Mouse (Mus musculus) hindbrain, embryonic 16.5 days (tissue): ENCODE data around the gene Vav2. TPM values are rescaled to one million over a fixed set of nuclear protein-coding genes. Genes with fewer than 3 reads are reported as not detected.
A peak's percentile ranks its signal among the peaks of the same experiment; 100 is the strongest.

Experiments
- ATAC-seq: fragments of 200-750 bp; cut with Nextera tagmentation; 2 replicates; pipeline ENCODE4 v1.8.0; 2017; ENCODE audit warnings: moderate TSS enrichment, moderate library complexity
- H3K27ac ChIP-seq: fragments of 300-500 bp; sonication (generic); 2 replicates; pipeline ENCODE4 v1.5.1; 2014; ENCODE audit warnings: low read depth, mild to moderate bottlenecking, control low read depth, low read length, moderate library complexity
- H3K27me3 ChIP-seq: fragments of 300-500 bp; sonication (generic); replicated peaks from 2 replicates; pipeline ENCODE4 v1.6.1; 2014; ENCODE audit warnings: low read length; ENCODE audit not compliant: control insufficient read depth, insufficient read depth
- H3K36me3 ChIP-seq: fragments of 300-500 bp; sonication (generic); 2 replicates; pipeline ENCODE4 v1.6.1; 2014; ENCODE audit warnings: mild to moderate bottlenecking, low read length, moderate library complexity, mixed read lengths; ENCODE audit not compliant: control insufficient read depth, insufficient read depth
- H3K4me1 ChIP-seq: fragments of 300-500 bp; sonication (generic); 2 replicates; pipeline ENCODE4 v1.6.1; 2014; ENCODE audit warnings: low read depth, low read length; ENCODE audit not compliant: control insufficient read depth, insufficient read depth
- H3K4me2 ChIP-seq: fragments of 300-500 bp; sonication (generic); 2 replicates; pipeline ENCODE4 v1.6.1; 2014; ENCODE audit warnings: mild to moderate bottlenecking, low read length, control low read depth, moderate library complexity
- H3K4me3 ChIP-seq: fragments of 300-500 bp; sonication (generic); 2 replicates; pipeline ENCODE4 v1.5.1; 2014; ENCODE audit warnings: mild to moderate bottlenecking, low read length, control low read depth, moderate library complexity
- H3K9ac ChIP-seq: fragments of 300-500 bp; sonication (generic); 2 replicates; pipeline ENCODE4 v1.6.1; 2014; ENCODE audit warnings: low read depth, mild to moderate bottlenecking, control low read depth, low read length, moderate library complexity
- H3K9me3 ChIP-seq: fragments of 300-500 bp; sonication (generic); 2 replicates; pipeline ENCODE4 v1.6.1; 2014; ENCODE audit warnings: mild to moderate bottlenecking, low read length, moderate library complexity; ENCODE audit not compliant: control insufficient read depth
- WGBS: fragments of 180-500 bp; shearing (Covaris S2); extraction: QIAGEN DNeasy Blood & Tissue Kit; methylation state at CpG from one replicate; pipeline ENCODE4 v1.1.7; 2014; 5-methylcytosine and 5-hydroxymethylcytosine counted together
- polyA plus RNA-seq: library from polyadenylated mRNA; unstranded; fragments of >200 nt; fragmentation: Nextera tagmentation; extraction: Ambion mirVana; gene quantifications from 2 replicates; pipeline ENCODE4 v1.2.1, GENCODE M21; 2015

Gene Vav2
- polyA plus RNA-seq, 1 experiment from 2014 or later, result 10.4 TPM

GRCm38 (mm10) chr2:27390325-27390724, 36.5 kb downstream of the Vav2 start:
- no peak for ATAC-seq
- H3K9ac ChIP-seq, result no peak overlapping the region
- H3K4me2 ChIP-seq, result no peak overlapping the region
- H3K27ac ChIP-seq, result no peak overlapping the region
- H3K9me3 ChIP-seq, result no peaks in the 10 kb centered on the region
- H3K27me3 ChIP-seq, result no peaks in the 10 kb centered on the region
- peaks cover 24% of the 10 kb centered on the region for H3K4me1 ChIP-seq
- no peaks in the 10 kb centered on the region for H3K36me3 ChIP-seq
- H3K4me3 ChIP-seq, result no peak overlapping the region
- WGBS, result 75% methylated on average over 8 of the region's 8 CpGs

GRCm38 (mm10) chr2:27389272-27390162, 37.3 kb downstream of the Vav2 start:
- H3K9me3 ChIP-seq, result no peaks in the 10 kb centered on the region
- no peaks in the 10 kb centered on the region for H3K27me3 ChIP-seq
- no peak overlapping the region for H3K4me2 ChIP-seq
- H3K36me3 ChIP-seq, result no peaks in the 10 kb centered on the region
- ATAC-seq, result no peak
- H3K27ac ChIP-seq, result no peak overlapping the region
- 60% methylated on average over 14 of the region's 14 CpGs for WGBS
- H3K4me3 ChIP-seq, result no peak overlapping the region
- peaks cover 16% of the 10 kb centered on the region for H3K4me1 ChIP-seq
- no peak overlapping the region; the same call in 1 of the 2 replicates for H3K9ac ChIP-seq

- Histone ChIP-seq H3K27me3 (no peaks in the 10 kb centered on the region), H3K9ac (no peak overlapping the region), H3K4me3 (no peak overlapping the region), H3K36me3 (no peaks in the 10 kb centered on the region), H3K4me1 (peaks cover 10% of the 10 kb centered on the region), H3K9me3 (no peaks in the 10 kb centered on the region), H3K4me2 (no peak overlapping the region), H3K27ac (no peak overlapping the region)
- WGBS, result 93% methylated on average over 1 of the region's 1 CpGs
- no peak for ATAC-seq
Measured at GRCm38 (mm10) chr2:27387209-27387608, 39.6 kb downstream of the Vav2 start.

- H3K27ac ChIP-seq, result no peak overlapping the region
- no peak overlapping the region for H3K4me3 ChIP-seq
- WGBS, result 71% methylated on average over 4 of the region's 4 CpGs
- peaks cover 18% of the 10 kb centered on the region for H3K4me1 ChIP-seq
- H3K27me3 ChIP-seq, result no peaks in the 10 kb centered on the region
- H3K9me3 ChIP-seq, result no peaks in the 10 kb centered on the region
- H3K36me3 ChIP-seq, result no peaks in the 10 kb centered on the region
- no peak overlapping the region for H3K9ac ChIP-seq
- no peak overlapping the region for H3K4me2 ChIP-seq
- no peak for ATAC-seq
Measured at GRCm38 (mm10) chr2:27381698-27382097, 45.1 kb downstream of the Vav2 start.

GRCm38 (mm10) chr2:27381254-27381653, 45.6 kb downstream of the Vav2 start:
- Histone ChIP-seq H3K36me3 (no peaks in the 10 kb centered on the region), H3K27me3 (no peaks in the 10 kb centered on the region), H3K4me2 (no peak overlapping the region), H3K4me1 (peaks cover 23% of the 10 kb centered on the region), H3K27ac (no peak overlapping the region), H3K9me3 (no peaks in the 10 kb centered on the region), H3K9ac (no peak overlapping the region), H3K4me3 (no peak overlapping the region)
- WGBS, result 86% methylated on average over 3 of the region's 3 CpGs
- no peak for ATAC-seq

- H3K27me3 ChIP-seq, result no peaks in the 10 kb centered on the region
- H3K27ac ChIP-seq, result no peak overlapping the region
- H3K9me3 ChIP-seq, result no peaks in the 10 kb centered on the region
- H3K4me1 ChIP-seq, result peaks cover 38% of the 10 kb centered on the region
- ATAC-seq, result no peak
- H3K36me3 ChIP-seq, result no peaks in the 10 kb centered on the region
- H3K9ac ChIP-seq, result no peak overlapping the region
- 27% methylated on average over 4 of the region's 4 CpGs for WGBS
- no peak overlapping the region for H3K4me2 ChIP-seq
- no peak overlapping the region for H3K4me3 ChIP-seq
Measured at GRCm38 (mm10) chr2:27377876-27378275, 49.0 kb downstream of the Vav2 start.

GRCm38 (mm10) chr2:27377164-27377563, 49.7 kb downstream of the Vav2 start:
- Histone ChIP-seq H3K4me3 (no peak overlapping the region), H3K9ac (no peak overlapping the region), H3K4me1 (peaks cover 38% of the 10 kb centered on the region), H3K27me3 (no peaks in the 10 kb centered on the region), H3K36me3 (no peaks in the 10 kb centered on the region), H3K9me3 (no peaks in the 10 kb centered on the region), H3K27ac (no peak overlapping the region), H3K4me2 (no peak overlapping the region)
- ATAC-seq, result peak; percentile 37; the same call in 1 of the 2 replicates
- WGBS, result 19% methylated on average over 8 of the region's 8 CpGs

- no peak for ATAC-seq
- Histone ChIP-seq H3K4me2 (no peak overlapping the region), H3K9ac (no peak overlapping the region), H3K4me1 (peaks cover 38% of the 10 kb centered on the region), H3K36me3 (no peaks in the 10 kb centered on the region), H3K4me3 (no peak overlapping the region), H3K27ac (no peak overlapping the region), H3K9me3 (no peaks in the 10 kb centered on the region), H3K27me3 (no peaks in the 10 kb centered on the region)
- WGBS, result 15% methylated on average over 3 of the region's 3 CpGs
Measured at GRCm38 (mm10) chr2:27375141-27375540, 51.7 kb downstream of the Vav2 start.

- Histone ChIP-seq H3K4me3 (no peak overlapping the region), H3K9ac (no peak overlapping the region), H3K4me1 (peaks cover 36% of the 10 kb centered on the region), H3K36me3 (no peaks in the 10 kb centered on the region), H3K4me2 (no peak overlapping the region), H3K27me3 (no peaks in the 10 kb centered on the region), H3K27ac (no peak overlapping the region), H3K9me3 (no peaks in the 10 kb centered on the region)
- no peak for ATAC-seq
- WGBS, result 56% methylated on average over 12 of the region's 12 CpGs
Measured at GRCm38 (mm10) chr2:27373349-27373748, 53.5 kb downstream of the Vav2 start.
